Mouse (Mus musculus) T-cell, adult 2 months (primary cell): ENCODE measurements around the gene Cdc42bpa.
"Not testable (repeated sequence)": the region's sequence is repeated elsewhere in the genome, so short reads cannot be mapped to it uniquely, and the experiment has no call there.

Source experiments
- DNase-seq: peaks from one replicate; pipeline ENCODE4 v3.0.0; 2022; ENCODE audit warnings: low spot score

Cdc42bpa gene

DNA sequence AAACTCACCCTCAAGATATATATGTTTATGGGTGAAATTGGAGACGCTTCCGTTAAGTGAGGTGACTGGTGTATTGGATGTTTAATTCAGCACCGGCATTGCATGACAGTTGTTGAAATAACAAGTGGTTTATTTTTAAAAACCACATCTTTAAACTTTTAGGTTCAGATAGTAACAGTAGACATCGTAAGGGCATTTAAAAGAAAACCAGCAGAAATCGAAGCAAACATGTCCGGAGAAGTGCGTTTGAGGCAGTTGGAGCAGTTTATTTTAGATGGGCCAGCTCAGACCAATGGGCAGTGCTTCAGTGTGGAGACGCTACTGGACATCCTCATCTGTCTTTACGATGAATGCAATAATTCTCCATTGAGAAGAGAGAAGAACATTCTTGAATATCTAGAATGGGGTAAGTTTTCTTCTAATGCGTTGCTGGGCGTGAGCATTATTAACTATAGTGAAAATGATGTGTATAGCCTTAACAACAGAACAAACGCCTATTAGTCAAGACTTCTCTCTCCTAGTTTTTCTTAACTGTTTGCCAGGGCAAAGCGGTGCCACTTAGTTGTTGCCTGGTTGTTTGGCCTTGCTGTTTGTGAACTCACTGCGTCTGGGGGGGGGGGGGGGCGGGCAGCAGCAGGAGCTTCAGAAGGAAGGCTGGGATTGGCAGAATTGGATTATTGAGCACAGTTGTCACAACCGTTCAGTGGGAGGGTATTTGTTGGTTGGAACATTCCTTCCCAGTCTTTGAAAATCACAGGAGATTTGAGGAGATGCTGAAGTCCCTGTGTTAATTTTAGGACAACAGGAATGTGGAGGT, 818 bp downstream of the Cdc42bpa start:
- DNase-seq: no peak

DNA sequence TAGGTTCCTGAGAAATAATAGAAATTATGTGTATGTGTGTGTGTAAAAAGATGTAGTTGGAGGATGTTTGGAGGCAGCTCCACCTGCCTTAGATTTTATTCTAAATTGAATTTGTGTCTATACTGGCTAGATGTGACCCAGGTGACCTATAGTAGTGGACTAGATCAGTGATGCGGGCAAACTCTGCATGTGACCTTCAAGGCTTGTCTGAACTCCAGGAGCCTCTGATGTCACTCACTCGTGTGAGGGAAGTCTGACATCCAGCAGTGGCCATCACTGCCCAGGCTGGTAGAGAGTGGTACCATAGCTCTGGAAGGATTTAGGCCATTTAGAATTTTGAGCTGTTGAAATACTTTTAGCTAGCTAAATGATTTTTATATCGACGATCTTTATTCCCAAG, 1.5 kb downstream of the Cdc42bpa start:
- no peak for DNase-seq

DNA sequence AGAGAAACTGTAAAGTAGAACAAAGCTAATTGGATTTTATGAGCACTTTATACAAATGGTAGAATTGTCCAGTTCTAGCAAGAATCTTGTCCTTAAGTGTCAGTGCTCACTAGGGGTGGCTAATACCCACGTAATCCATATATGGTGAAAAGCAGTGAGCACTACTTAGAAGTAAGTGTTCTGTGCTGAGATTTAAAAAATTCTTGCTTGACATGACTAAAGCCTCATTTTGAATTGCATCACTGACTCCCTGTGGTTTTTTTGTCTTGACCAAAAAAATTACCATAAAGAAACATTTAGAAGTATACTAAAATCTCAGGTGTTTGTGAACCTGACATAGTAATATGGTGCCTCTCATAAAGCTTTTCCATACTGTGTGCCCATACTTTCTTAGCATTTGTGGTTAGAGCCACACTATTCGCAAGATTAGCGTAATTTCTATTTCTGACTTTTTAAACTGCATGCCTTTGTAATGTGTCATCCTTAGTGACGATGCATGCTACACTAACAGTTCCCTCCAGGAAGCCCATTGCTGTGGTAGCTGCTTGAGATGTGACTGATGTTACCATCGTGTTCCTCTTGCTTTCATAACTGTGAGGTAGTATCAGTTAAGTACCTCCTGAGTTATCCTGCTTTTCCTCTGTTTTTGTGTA, 9.6 kb downstream of the Cdc42bpa start:
- no peak for DNase-seq

- no peak for DNase-seq
These were observed 14.7 kb downstream of the Cdc42bpa start for GRCm38 (mm10) chr1:179975021-179975420.

DNA sequence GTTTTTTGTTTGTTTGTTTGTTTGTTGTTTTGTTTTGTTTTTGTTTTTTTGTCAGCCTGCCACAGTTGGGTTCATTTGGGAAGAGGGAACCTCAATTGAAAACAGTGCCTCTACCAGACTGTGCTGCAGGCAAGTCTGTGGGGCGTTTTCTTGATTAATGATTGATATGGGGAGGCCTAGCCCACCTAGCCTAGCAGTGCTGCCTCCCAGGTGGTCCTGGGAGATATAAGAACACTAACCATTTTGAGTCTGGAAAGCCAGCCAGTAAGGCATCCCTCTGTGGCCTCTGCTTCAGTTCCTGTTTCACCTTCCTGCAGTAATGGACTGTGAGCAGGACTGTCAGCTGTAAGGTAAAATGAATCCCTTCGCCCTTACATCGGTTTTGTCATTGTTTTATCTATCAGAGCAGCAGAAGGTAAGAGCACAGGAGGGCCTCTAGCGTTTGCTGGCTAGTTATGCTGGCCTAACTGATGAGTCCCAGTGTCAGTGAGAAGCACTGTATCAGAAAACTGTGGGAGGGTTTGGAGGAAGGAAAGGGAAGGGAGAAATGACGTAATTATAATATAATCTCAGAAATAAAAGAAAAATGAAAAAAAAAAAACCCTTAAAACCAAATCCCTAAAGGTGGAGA, 15.5 kb downstream of the Cdc42bpa start:
- DNase-seq: no peak

DNA sequence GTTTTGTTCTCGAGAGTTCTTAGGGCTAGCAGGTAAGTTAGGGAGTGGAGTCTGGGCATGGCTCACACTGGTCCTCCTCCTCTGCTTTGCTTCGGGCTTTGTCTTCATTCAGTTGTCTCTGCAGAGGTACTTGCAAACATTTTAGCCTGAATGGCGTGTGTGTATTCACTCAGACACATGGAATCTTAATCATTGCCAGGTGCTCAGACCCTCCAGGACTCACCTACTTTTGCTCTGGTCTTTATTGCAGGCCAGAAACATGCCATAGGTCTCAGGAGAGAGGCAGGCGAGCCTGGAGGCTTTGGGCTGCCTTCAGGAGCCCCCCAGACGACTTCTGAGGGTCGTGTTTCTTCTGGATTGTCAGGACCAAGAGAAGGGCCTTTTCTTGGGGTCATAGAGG, 17.2 kb downstream of the Cdc42bpa start:
- no peak for DNase-seq

DNA sequence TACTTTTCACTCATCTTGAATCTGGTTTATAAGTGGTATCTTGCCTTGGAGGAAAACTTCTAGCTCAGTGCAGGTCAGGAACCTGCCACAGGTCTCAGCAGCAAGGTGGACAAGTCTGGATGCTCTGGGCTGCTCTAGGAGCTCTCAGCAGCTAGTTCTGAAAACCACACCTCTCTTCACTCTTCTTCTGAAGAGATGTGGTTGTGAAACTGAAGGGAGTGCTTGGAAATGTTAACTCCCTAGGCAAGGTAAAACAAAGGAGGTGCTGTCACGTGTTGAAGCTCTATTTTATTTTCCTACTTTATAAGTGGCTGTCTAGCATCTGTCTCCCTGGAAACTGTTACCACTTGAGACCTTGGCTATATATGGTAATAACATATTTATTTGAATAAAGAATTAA, 18.5 kb downstream of the Cdc42bpa start:
- no peak for DNase-seq

DNA sequence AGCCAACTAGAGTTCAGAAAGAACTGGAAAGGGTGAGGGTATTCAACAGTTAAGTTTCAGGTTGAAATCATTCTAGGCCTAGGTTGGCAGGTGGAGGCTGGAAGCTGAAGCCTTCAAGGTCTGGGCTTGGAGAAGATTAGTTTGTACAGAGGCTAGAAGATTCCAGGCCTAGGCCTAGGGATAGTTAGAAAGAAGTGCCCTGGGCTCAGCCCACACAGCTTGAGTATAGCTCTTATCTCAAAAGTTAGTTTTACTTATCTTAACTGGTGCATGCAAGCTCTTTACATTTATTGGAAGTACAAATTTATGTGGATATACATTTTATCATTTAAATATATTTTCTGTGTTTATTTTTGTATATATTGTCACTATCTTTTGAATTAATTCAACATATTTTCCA, 21.4 kb downstream of the Cdc42bpa start:
- no peak for DNase-seq

DNA sequence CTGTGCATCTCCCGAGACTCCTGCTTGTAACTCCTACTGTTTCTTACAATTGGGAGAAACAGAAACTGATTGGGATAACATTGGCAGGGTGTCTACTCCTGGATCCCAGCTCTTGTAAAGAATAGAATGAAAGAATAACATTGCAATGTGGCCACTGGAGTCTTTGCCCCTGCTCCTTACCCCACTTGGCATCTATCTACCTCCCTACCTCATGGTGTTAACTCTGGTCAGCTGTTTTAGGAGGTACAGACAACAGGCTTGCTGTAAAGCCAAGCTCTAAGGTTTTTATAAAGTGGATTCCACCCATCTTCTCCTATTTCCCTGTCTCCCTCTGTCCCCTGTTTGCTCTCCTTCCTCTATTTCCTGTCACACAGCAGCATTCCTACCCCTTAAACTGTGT, 21.9 kb downstream of the Cdc42bpa start:
- DNase-seq: no peak

DNA sequence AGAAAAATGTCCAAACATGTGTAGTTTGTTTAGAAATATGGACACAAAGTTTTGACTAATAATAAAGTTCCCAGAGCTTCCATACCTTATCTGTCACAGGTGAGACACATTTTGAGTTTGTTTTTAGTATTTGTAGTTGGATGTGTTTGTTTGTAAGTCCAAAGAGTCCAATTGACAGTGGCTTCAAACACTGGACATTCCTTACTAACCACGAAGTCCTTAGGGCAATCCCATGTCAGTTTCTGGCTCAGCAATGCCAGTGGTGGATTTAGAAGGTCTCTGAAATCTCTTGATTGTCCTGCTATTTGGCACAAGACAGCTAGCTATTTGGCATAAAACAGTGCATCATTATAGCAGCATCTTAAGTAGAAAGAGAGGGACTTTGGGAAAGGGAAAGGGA, 22.7 kb downstream of the Cdc42bpa start:
- DNase-seq: no peak

DNA sequence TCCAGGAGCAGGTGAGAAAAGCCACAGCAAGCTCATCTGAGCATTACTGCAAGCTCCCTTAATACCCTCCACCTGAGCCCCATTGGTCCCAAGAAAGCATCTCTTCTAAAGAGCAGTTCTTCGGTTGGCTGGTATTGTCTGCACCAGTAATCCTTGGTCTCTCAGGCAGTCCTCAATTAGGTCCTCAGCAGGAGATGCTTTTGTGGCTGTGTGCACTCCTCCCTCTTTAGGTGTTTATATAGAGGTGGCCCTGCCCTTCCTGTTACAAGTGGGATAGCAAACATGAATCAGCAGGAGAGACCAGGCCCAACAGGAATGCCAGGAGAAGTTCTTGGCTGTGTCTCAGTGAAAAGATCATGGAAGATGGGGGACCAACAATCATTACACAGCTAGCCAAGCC, 23.9 kb downstream of the Cdc42bpa start:
- no peak for DNase-seq

GRCm38 (mm10) chr1:179991660-179992235, 31.5 kb downstream of the Cdc42bpa start:
- no peak for DNase-seq

GRCm38 (mm10) chr1:179992255-179992654, 32.0 kb downstream of the Cdc42bpa start:
- no peak for DNase-seq

- DNase-seq: no peak
These were observed 47.8 kb downstream of the Cdc42bpa start for GRCm38 (mm10) chr1:180008057-180008456.

- DNase-seq: no peak
These were observed 53.2 kb downstream of the Cdc42bpa start for GRCm38 (mm10) chr1:180013479-180013878.

GRCm38 (mm10) chr1:180018218-180018617, 57.9 kb downstream of the Cdc42bpa start:
- DNase-seq: no peak

GRCm38 (mm10) chr1:180021463-180022296, 61.4 kb downstream of the Cdc42bpa start:
- DNase-seq: no peak

GRCm38 (mm10) chr1:180023512-180023911, 63.2 kb downstream of the Cdc42bpa start:
- DNase-seq: no peak

DNA sequence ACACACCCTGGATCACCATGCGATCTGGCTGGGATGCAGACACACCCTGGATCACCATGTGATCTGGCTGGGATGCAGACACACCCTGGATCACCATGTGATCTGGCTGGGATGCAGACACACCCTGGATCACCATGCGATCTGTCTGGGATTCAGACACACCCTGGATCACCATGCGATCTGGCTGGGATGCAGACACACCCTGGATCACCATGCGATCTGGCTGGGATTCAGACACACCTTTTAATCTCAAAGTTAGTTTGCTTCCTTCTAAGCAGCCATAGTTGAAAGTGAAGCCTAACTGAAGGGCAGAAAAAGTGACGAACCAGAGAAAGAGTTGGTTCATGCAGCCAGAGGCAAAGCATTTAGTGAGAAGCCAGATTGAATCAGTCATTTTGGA, 69.6 kb downstream of the Cdc42bpa start:
- not testable (repeated sequence) for DNase-seq

- DNase-seq: no peak
These were observed 70.5 kb downstream of the Cdc42bpa start for GRCm38 (mm10) chr1:180030631-180031365.
